Mouse (Mus musculus) gastrocnemius, postnatal 10 days (tissue): ENCODE measurements around the gene Katnb1. TPM values are rescaled to one million over a fixed set of nuclear protein-coding genes. Genes with fewer than 3 reads are reported as not detected.

Source experiments
- DNase-seq: peaks from one replicate; pipeline ENCODE4 v3.0.0; 2021; ENCODE audit warnings: mixed read lengths
- long read RNA-seq, 2 experiments: library from polyadenylated mRNA; stranded (forward); transcript quantifications; one replicate each; pipeline ENCODE4 v2.0.0; 2021
- total RNA-seq, 2 experiments: library from RNA; stranded (reverse); gene quantifications; 2 replicates each; pipeline ENCODE4 v1.2.3; 2021

Katnb1 gene
- total RNA-seq = 10 to 100 TPM in 1 of 2 experiments, 1 to 10 TPM in 1; 6.0 to 10.7 TPM
- long read RNA-seq, experiment 1, transcript Katnb1-201 (20 exons, 3,777 nt) = major isoform, 20 of 29 reads
- long read RNA-seq, experiment 1, partial matches to known transcripts = 6 of 29 reads
- long read RNA-seq, experiment 1, other reads (novel, unspliced or antisense) = 3 of 29 reads
- long read RNA-seq, experiment 2, transcript Katnb1-201 (20 exons, 3,777 nt) = major isoform, 24 of 31 reads
- long read RNA-seq, experiment 2, partial matches to known transcripts = 5 of 31 reads
- long read RNA-seq, experiment 2, other reads (novel, unspliced or antisense) = 2 of 31 reads

DNA sequence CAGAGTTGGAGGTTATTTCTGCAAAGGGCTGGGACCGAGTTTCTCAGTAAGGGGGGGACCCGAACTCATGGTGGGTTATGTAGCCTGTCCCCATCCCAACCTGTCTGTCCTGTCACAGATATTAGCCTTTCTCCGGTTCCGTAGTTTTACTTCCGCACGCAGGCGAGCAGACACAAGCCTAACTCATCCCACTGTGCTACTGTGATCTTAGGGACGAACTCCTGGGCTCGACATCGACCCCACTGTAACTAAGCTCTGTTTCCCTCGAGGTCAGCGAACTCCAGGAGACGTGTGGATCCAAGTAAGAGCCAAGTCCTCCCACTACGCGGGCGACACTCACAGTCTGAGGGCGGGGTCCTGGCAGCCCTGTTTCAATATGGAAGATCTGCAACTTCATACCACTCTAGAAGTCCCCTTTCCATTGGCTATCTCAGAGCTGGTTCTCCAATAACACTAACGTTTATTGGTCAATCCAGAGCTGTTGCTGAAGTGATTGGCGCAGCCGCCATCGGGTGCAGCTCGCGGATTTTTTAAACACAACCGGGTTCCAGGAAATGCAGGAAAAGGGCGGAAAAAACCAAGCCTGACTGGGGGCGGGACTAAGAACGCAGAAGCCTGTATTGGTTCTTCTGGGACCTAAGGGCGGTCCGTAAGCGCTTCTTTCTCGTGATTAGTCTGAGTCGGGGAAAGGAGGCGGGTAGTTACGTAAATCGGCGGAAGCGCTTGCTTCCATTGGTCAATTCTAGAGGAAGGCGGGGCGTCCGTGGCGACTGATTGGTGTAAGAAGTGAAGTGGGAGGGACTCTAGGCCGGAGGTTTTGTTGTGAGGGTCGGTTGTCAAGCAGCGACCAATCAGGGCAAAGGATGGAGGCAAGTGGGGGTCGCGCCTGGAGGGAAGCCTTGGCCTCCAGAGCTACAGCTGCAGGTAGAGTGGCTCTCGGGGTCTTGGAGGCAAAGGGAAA is at the start of gene Katnb1:
TSS of gene Katnb1 (plus strand) at position 806 of the 961 bp plus-strand sequence.
- peak; percentile 91 for DNase-seq

GRCm38 (mm10) chr8:95037106-95037925 is 43.7 kb upstream of the Katnb1 start:
- DNase-seq = no peak

GRCm38 (mm10) chr8:95041883-95042784 is 38.9 kb upstream of the Katnb1 start:
- no peak for DNase-seq

DNA sequence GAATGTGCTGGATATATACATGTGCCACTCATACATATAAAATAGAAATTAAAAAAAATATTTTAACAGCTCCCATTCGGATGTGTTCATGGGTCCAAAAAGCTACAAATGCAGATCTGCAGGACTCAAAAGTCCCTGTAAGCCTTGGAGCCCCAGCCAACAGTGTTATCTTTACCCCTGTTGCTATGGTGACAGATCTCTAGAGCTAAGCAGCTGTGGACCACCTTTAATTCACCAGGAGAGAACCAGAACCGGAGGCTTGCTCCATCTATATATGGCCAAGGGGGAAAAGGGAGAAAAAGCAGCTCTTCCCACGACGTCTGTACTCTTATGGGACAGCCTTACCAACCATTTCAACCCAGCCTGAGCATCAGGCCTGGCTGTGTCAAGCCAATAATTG is 36.2 kb upstream of the Katnb1 start:
- DNase-seq = no peak

DNA sequence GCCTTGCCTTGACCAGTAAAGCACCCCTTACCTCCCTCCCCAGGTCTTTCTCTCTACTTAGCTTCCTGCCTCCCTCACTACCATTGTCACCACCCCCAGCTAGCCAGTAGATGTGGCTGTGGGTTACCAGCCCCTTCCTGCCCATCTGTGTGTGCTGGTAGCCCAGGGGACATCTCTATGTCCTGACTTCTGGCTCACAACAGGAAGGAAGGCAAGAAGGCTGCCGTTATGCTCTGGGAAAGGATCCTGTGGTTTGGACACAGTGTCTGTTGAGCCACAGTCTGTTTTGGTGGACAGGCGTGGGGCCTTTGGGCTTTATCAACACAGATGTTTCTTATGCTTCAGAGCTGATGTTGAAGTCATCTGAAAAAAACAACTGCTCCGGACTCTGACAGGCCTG is 34.0 kb upstream of the Katnb1 start:
- no peak for DNase-seq

GRCm38 (mm10) chr8:95047884-95048680 is 32.9 kb upstream of the Katnb1 start:
- DNase-seq = no peak

GRCm38 (mm10) chr8:95049636-95050035 is 31.4 kb upstream of the Katnb1 start:
- DNase-seq = no peak

- DNase-seq = no peak
Measured at GRCm38 (mm10) chr8:95054438-95054837, 26.5 kb upstream of the Katnb1 start.

- DNase-seq = no peak
Measured at GRCm38 (mm10) chr8:95054927-95055510, 26.0 kb upstream of the Katnb1 start, which contains the start of gene Drc7. TSS of gene Drc7 (plus strand) at chr8:95055103.

GRCm38 (mm10) chr8:95056414-95056813 is 24.6 kb upstream of the Katnb1 start:
- DNase-seq = no peak

DNA sequence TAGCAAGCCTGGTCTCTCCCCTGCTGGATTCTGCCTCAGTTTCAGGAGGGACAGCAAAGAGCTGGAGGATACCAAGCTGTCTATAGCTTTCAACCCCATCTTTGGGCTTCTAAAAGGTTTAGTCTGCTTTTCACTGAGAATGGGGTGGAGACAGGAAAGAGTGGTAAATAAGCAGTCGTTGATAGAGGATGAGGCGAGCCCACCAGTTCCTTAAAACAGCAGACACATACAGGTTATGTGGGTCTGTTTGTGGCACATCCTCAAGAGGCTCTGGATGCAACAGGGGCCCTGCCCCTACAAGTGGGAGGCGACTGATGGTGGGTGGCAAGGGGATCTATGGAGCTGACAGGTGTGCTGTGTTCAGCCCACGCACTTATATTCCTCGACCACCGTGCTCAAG is 22.3 kb upstream of the Katnb1 start:
- DNase-seq = no peak

GRCm38 (mm10) chr8:95059812-95060533 is 21.0 kb upstream of the Katnb1 start:
- no peak for DNase-seq

DNA sequence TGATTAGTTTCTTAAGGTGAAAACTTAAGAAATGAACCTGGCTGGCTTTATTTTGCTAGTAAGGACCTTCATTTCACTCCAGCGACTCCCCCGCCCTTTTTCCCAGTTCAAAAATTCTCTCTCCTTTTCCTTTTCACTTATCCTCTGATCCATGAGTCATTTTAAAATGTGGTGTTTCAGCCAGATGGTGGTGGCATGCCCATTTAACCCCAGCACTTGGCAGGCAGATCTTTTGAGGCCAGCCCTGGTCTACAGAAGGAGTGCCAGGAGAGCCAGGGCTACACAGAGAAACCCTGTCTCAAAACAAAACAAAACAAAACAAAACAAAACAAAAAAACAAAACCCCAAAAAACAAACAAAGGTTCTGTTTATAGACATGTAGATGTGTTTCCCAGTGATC is 16.5 kb upstream of the Katnb1 start:
- no peak for DNase-seq

- DNase-seq = peak; percentile 60
Measured at GRCm38 (mm10) chr8:95067582-95067981, 13.4 kb upstream of the Katnb1 start.

DNA sequence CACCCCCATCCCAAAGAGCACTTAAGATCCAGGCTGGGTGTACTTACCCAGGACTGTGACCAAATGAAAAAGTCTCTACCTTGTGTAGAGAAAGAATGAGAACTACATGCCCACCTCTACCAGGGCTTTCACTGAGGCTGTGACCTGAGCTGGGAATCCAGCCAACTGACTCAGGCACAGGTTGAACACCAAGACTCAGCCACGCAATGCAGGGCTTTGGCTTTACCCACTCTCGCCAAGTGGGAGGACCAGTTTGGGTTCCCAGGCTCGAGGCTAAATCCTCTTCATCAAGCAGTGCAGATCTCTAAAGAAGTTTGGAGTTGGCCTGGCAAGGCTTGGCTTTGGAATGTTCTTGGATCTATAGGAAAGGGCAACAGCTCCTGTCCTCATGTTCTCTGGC is 5.5 kb upstream of the Katnb1 start:
- DNase-seq = no peak

DNA sequence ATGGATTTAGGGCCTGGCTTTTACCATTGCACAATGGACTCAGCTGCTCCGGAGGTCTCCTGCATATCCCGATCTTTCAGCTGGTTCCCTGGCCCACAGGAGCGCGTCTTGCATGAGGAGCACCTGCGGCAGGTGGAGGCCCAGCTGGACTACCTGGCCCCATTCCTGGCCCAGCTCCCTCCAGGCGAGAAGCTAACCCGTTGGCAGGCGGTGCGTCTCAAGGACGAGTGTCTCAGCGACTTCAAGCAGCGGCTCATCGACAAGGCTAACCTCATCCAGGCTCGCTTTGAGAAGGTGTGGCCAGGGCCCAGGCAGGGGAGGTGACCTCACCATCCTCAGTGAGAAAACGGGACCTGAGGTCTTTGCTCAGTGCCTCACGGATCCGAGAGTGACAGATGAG is 4.8 kb upstream of the Katnb1 start:
- no peak for DNase-seq

DNA sequence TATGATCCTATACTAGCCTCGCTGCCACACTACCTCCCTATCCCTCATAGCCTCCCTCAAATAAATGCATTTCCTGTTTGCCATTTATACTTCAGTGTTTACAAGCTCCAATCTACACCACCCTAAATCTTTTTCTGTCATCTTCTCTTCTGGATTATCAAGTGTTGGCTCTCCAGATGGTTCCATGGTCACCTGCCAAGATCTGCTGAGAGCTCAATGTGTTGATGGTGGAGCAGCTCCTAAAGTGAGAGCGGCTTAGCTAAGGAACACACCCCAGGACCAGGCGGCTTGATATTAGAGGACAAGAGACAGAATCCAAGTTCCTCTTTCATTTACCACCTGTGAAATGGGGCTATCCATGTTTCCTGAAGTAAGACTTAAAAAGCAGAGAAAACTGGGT is 2.9 kb upstream of the Katnb1 start:
- DNase-seq = no peak

- DNase-seq = no peak
Measured at GRCm38 (mm10) chr8:95079305-95079704, 1.7 kb upstream of the Katnb1 start.

DNA sequence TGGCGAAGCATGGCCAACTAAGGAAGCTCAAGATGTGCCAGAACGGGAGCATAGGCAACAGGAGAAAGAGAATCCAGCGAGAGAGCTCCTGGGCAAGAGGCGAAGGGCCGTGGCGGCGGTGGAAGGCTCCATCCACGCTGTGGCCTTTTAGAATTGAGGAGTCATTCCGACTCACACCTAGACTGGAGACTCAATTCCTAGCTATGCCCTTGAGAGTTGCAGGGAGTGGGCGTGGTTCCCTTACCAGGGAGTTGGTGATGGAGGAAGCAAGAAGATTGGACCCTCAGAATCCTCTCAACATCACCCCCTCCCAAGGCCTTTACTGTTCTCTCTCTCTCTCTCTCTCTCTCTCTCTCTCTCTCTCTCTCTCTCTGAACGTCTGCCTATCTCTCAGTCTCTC is 664 bp downstream of the Katnb1 start:
- no peak for DNase-seq
